Mouse (Mus musculus) pancreas, adult 10 weeks (tissue): ENCODE measurements around the gene Pcnt. TPM values are rescaled to one million over a fixed set of nuclear protein-coding genes. Genes with fewer than 3 reads are reported as not detected.

Experiments used
- polyA plus RNA-seq: library from polyadenylated mRNA; stranded (reverse); fragments of 350-450 nt; fragmentation: Illumina TruSeq; extraction: RNeasy Lipid Tissue Mini Kit (QIAGEN cat#74804); gene quantifications from one replicate; pipeline ENCODE4 v1.2.3, GENCODE M21; 2015; ENCODE audit warnings: low read depth, low replicate concordance; ENCODE audit not compliant: insufficient read depth

The Pcnt gene
- polyA plus RNA-seq: 5.3 TPM

GRCm38 (mm10) chr10:76442178-76443088 is at the start of gene Pcnt:
Gene Pcnt (minus strand): TSS chr10:76442786.

GRCm38 (mm10) chr10:76468203-76469162 is 25.9 kb upstream of the Pcnt start, which contains the start of the genes Mcm3ap and Ybey:
Gene Mcm3ap (plus strand): TSS chr10:76468927.
Gene Ybey (minus strand): TSS chr10:76469114.

GRCm38 (mm10) chr10:76448851-76449250 is 6.3 kb upstream of the Pcnt start, which contains the start of gene 2610028H24Rik:
Gene 2610028H24Rik (plus strand): TSS chr10:76449081.

GRCm38 (mm10) chr10:76440281-76440680 is 2.3 kb downstream of the Pcnt start, which contains the start of gene AC141477.1:
Gene AC141477.1 (minus strand): TSS chr10:76440444.

GRCm38 (mm10) chr10:76344711-76345539 is 97.7 kb downstream of the Pcnt start, which contains the start of gene Dip2a:
Gene Dip2a (minus strand): TSS chr10:76345291.

Other genes starting within 250 kb of the Pcnt start
- gene Prmt2, start 204.9 kb downstream of the Pcnt start, polyA plus RNA-seq: 4.6 TPM
- gene S100b, start 188.9 kb downstream of the Pcnt start, polyA plus RNA-seq: 0.94 TPM
- 5.5 TPM for gene Dip2a, start 97.5 kb downstream of the Pcnt start, polyA plus RNA-seq
- not detected for gene AC141477.1, start 2.3 kb downstream of the Pcnt start, polyA plus RNA-seq
- gene 2610028H24Rik, start 6.3 kb upstream of the Pcnt start, polyA plus RNA-seq: not detected
- gene Mcm3ap, start 26.1 kb upstream of the Pcnt start, polyA plus RNA-seq: 10.2 TPM
- gene Ybey, start 26.3 kb upstream of the Pcnt start, polyA plus RNA-seq: 0.85 TPM
- gene Lss, start 88.8 kb upstream of the Pcnt start, polyA plus RNA-seq: 2.4 TPM
- gene Spatc1l, start 119.5 kb upstream of the Pcnt start, polyA plus RNA-seq: not detected
- not detected for gene Ftcd, start 132.9 kb upstream of the Pcnt start, polyA plus RNA-seq
- gene Col6a2, start 180.8 kb upstream of the Pcnt start, polyA plus RNA-seq: 28.1 TPM